Mouse (Mus musculus): ENCODE measurements around the gene Gm20518. TPM values are rescaled to one million over a fixed set of nuclear protein-coding genes. Genes with fewer than 3 reads are reported as not detected.

The Gm20518 gene
- polyA plus RNA-seq, 1 experiment from 2014 or later = 0.29 TPM

- Histone ChIP-seq H3K4me1 (no peaks in the 10 kb centered on the region), H3K36me3 (peaks cover 38% of the 10 kb centered on the region), H3K4me3 (replicated peaks) (no peak overlapping the region), H3K4me2 (replicated peaks) (no peak overlapping the region), H3K27me3 (no peaks in the 10 kb centered on the region), H3K9me3 (replicated peaks) (no peaks in the 10 kb centered on the region), H3K27ac (replicated peaks) (0 out of 2 replicates have a peak overlapping the region, but pooled peaks have one; percentile 5), H3K9ac (no peak overlapping the region)
- ATAC-seq (ENCODE audit: insufficient number of reproducible peaks, low FRiP score, low TSS enrichment, low read depth) = no peak
- WGBS = 81% methylated on average over 2 of the region's 2 CpGs
Measured at GRCm38 (mm10) chr16:17865293-17865692, 26.2 kb downstream of the Gm20518 start.

- no peak; the same call in 1 of the 2 replicates for ATAC-seq (ENCODE audit: insufficient number of reproducible peaks, low FRiP score, low TSS enrichment, low read depth)
- Histone ChIP-seq H3K27ac (replicated peaks) (no peak overlapping the region), H3K4me2 (replicated peaks) (no peak overlapping the region), H3K4me1 (no peaks in the 10 kb centered on the region), H3K36me3 (peaks cover 72% of the 10 kb centered on the region), H3K9ac (no peak overlapping the region), H3K27me3 (no peaks in the 10 kb centered on the region), H3K4me3 (replicated peaks) (no peak overlapping the region), H3K9me3 (replicated peaks) (no peaks in the 10 kb centered on the region)
Measured at GRCm38 (mm10) chr16:17858592-17858991, 32.9 kb downstream of the Gm20518 start.

- Histone ChIP-seq H3K4me1 (no peaks in the 10 kb centered on the region), H3K27me3 (no peaks in the 10 kb centered on the region), H3K4me3 (replicated peaks) (no peak overlapping the region), H3K4me2 (replicated peaks) (no peak overlapping the region), H3K9ac (no peak overlapping the region), H3K9me3 (replicated peaks) (no peaks in the 10 kb centered on the region), H3K27ac (replicated peaks) (no peak overlapping the region), H3K36me3 (peaks cover 80% of the 10 kb centered on the region)
- 88% methylated on average over 7 of the region's 7 CpGs for WGBS
- ATAC-seq (ENCODE audit: insufficient number of reproducible peaks, low FRiP score, low TSS enrichment, low read depth) = no peak
Measured at GRCm38 (mm10) chr16:17857157-17857556, 34.3 kb downstream of the Gm20518 start.

DNA sequence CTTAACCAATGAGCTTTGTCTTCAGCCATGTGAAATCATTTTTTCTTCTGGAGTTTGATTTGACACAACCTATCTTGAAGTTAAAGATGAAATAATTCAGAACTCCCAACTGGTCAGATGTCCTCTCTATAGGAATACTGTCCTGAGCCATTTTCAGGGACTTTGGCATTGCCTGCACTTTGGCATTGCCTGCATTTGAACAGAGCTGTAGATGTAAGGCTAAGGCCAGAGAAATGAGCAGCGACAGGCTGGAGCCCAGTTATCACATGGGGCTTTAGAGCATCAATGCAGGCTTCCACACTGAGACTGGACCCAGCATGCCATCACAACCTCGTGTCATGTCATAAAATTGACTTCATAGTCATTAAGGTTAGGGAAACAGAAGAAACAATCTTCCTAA is 38.2 kb downstream of the Gm20518 start:
- Histone ChIP-seq H3K4me1 (no peaks in the 10 kb centered on the region), H3K4me3 (replicated peaks) (no peak overlapping the region), H3K4me2 (replicated peaks) (no peak overlapping the region), H3K9me3 (replicated peaks) (no peaks in the 10 kb centered on the region), H3K27me3 (no peaks in the 10 kb centered on the region), H3K27ac (replicated peaks) (no peak overlapping the region), H3K9ac (no peak overlapping the region), H3K36me3 (peaks cover 91% of the 10 kb centered on the region)
- WGBS = 93% methylated on average over 2 of the region's 2 CpGs
- no peak for ATAC-seq (ENCODE audit: insufficient number of reproducible peaks, low FRiP score, low TSS enrichment, low read depth)

- H3K27ac ChIP-seq (replicated peaks) = no peak overlapping the region
- no peak for ATAC-seq (ENCODE audit: insufficient number of reproducible peaks, low FRiP score, low TSS enrichment, low read depth)
- no peaks in the 10 kb centered on the region for H3K9me3 ChIP-seq (replicated peaks)
- H3K9ac ChIP-seq = no peak overlapping the region
- no peak overlapping the region for H3K4me2 ChIP-seq (replicated peaks)
- 95% methylated on average over 1 of the region's 1 CpGs for WGBS
- no peak overlapping the region for H3K4me3 ChIP-seq (replicated peaks)
- H3K4me1 ChIP-seq = no peaks in the 10 kb centered on the region
- no peaks in the 10 kb centered on the region for H3K27me3 ChIP-seq
- H3K36me3 ChIP-seq = peaks cover 91% of the 10 kb centered on the region
Measured at GRCm38 (mm10) chr16:17851860-17852259, 39.6 kb downstream of the Gm20518 start.

DNA sequence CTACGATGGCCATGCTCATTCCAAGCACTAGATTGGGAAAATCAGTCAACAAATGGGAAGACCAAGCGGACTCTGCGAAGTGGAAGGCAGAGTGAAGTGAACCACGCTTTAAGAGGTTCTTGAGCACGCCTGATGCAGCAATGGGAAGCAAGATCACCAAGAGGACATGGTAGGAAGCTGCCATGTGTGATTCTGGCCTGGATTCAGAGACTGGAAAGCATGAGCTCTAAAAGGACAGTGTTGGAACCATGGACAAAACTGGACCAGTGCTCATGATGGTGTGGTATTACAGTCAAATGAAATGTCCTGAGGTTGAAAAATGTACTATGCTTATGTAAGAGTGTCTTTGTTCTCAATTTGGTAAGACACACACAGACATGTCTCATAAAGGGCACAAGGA is 40.1 kb downstream of the Gm20518 start:
- no peak overlapping the region for H3K4me2 ChIP-seq (replicated peaks)
- no peak overlapping the region for H3K4me3 ChIP-seq (replicated peaks)
- peaks cover 91% of the 10 kb centered on the region for H3K36me3 ChIP-seq
- H3K4me1 ChIP-seq = no peaks in the 10 kb centered on the region
- WGBS = 97% methylated on average over 5 of the region's 5 CpGs
- no peaks in the 10 kb centered on the region for H3K27me3 ChIP-seq
- H3K9ac ChIP-seq = no peak overlapping the region
- no peak for ATAC-seq (ENCODE audit: insufficient number of reproducible peaks, low FRiP score, low TSS enrichment, low read depth)
- H3K9me3 ChIP-seq (replicated peaks) = no peaks in the 10 kb centered on the region
- H3K27ac ChIP-seq (replicated peaks) = no peak overlapping the region

DNA sequence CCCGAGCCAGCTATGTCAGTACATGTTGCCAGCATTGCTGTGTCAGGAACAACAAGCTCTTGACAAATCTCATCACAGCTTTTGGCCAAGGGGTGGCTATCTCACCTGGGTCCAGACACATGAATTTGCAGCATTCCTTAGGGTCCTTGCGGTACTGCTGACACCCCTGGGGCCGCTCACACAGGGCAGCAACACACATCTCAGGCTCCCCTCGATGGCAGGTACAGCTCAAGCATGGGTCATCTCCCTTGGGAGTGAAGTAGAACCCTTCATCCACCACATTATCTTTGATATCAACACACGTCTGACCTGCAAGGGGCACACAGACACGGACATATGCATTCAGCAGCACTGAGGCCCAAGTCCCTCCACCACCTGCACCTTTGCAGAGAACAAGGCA is 42.0 kb downstream of the Gm20518 start:
- Histone ChIP-seq H3K4me2 (replicated peaks) (no peak overlapping the region), H3K4me3 (replicated peaks) (no peak overlapping the region), H3K9ac (no peak overlapping the region), H3K9me3 (replicated peaks) (no peaks in the 10 kb centered on the region), H3K4me1 (no peaks in the 10 kb centered on the region), H3K36me3 (peaks cover 92% of the 10 kb centered on the region), H3K27ac (replicated peaks) (no peak overlapping the region), H3K27me3 (no peaks in the 10 kb centered on the region)
- WGBS = 76% methylated on average over 6 of the region's 6 CpGs
- no peak for ATAC-seq (ENCODE audit: insufficient number of reproducible peaks, low FRiP score, low TSS enrichment, low read depth)

DNA sequence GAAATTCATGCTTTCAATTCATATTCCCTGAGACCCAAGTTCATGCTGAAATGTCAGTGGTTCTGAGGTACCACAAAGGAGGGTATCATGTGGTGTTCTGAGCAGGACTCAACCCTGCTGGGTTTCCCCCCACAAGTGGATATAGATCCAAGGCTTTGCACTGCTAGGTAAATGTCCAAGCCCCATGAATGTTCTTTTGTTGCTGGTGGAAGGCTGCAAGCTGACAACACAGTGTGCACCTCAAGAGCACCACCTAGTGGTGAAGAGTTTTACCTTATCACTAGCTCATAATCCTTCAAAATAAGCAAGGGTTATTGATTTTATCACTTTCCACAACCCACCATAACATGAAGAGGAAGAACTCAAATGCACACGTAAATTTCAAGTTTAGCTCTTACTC is 42.5 kb downstream of the Gm20518 start:
- H3K36me3 ChIP-seq = peaks cover 92% of the 10 kb centered on the region
- H3K4me1 ChIP-seq = no peaks in the 10 kb centered on the region
- no peaks in the 10 kb centered on the region for H3K9me3 ChIP-seq (replicated peaks)
- H3K4me2 ChIP-seq (replicated peaks) = no peak overlapping the region
- no peak overlapping the region for H3K9ac ChIP-seq
- H3K27me3 ChIP-seq = no peaks in the 10 kb centered on the region
- ATAC-seq (ENCODE audit: insufficient number of reproducible peaks, low FRiP score, low TSS enrichment, low read depth) = no peak
- 23% methylated on average over 1 of the region's 1 CpGs for WGBS
- no peak overlapping the region for H3K27ac ChIP-seq (replicated peaks)
- H3K4me3 ChIP-seq (replicated peaks) = no peak overlapping the region

- Histone ChIP-seq H3K9ac (no peak overlapping the region), H3K4me2 (replicated peaks) (no peak overlapping the region), H3K27me3 (no peaks in the 10 kb centered on the region), H3K27ac (replicated peaks) (no peak overlapping the region), H3K4me1 (no peaks in the 10 kb centered on the region), H3K9me3 (replicated peaks) (no peaks in the 10 kb centered on the region), H3K4me3 (replicated peaks) (no peak overlapping the region), H3K36me3 (peaks cover 94% of the 10 kb centered on the region)
- no peak for ATAC-seq (ENCODE audit: insufficient number of reproducible peaks, low FRiP score, low TSS enrichment, low read depth)
- WGBS = 94% methylated on average over 6 of the region's 6 CpGs
Measured at GRCm38 (mm10) chr16:17848431-17848830, 43.0 kb downstream of the Gm20518 start.

GRCm38 (mm10) chr16:17843701-17844365 is 47.6 kb downstream of the Gm20518 start:
- no peak for ATAC-seq (ENCODE audit: insufficient number of reproducible peaks, low FRiP score, low TSS enrichment, low read depth)
- Histone ChIP-seq H3K4me1 (no peaks in the 10 kb centered on the region), H3K27me3 (no peaks in the 10 kb centered on the region), H3K27ac (replicated peaks) (no peak overlapping the region), H3K9ac (no peak overlapping the region), H3K4me3 (replicated peaks) (no peak overlapping the region), H3K4me2 (replicated peaks) (no peak overlapping the region), H3K36me3 (peaks cover 87% of the 10 kb centered on the region), H3K9me3 (replicated peaks) (no peaks in the 10 kb centered on the region)
- 92% methylated on average over 10 of the region's 10 CpGs for WGBS

DNA sequence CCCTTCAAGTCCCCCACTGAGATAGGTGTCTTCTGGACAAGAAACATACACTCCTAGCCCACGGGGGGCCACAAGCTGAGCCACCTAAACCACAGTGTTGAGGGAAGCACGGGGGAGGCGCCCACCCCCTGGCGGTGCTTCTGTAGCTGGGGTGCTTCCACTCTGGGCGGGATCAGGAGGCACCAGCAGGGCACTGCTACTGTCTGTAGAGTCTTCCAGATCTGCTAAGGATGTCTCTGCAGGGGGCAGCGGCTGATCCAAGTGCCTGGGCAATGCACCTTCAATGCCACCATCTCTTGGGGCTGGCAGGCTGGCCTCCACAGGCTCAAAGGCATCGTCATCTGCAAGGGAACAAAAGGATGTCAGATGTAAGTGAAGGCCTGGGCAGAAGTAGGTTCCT is 49.0 kb downstream of the Gm20518 start:
- 91% methylated on average over 7 of the region's 7 CpGs for WGBS
- H3K36me3 ChIP-seq = peaks cover 73% of the 10 kb centered on the region

DNA sequence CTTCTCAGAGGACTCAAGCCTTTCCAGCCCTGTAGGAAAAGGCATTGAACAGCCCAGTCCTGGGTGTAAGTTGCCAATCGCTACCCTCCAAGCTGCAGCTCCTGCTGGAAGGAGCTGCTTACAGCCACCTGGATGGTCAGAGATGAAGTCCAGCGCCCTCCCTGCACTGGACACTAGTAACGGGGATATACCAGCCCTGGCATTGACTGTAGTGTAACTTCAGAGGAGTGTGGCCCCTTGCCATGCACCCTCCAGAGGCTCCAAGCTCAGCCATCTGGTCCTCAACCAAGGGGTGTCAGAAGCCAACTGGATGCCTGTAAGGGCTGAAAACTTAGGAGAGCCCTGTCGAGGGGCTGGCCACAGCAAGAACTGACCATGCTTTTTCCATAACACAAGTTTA is 51.5 kb downstream of the Gm20518 start:
- H3K9me3 ChIP-seq (replicated peaks) = no peaks in the 10 kb centered on the region
- H3K27me3 ChIP-seq = peaks cover 23% of the 10 kb centered on the region
- no peak overlapping the region for H3K9ac ChIP-seq
- no peak for ATAC-seq (ENCODE audit: insufficient number of reproducible peaks, low FRiP score, low TSS enrichment, low read depth)
- H3K27ac ChIP-seq (replicated peaks) = no peak overlapping the region
- no peaks in the 10 kb centered on the region for H3K4me1 ChIP-seq
- no peak overlapping the region for H3K4me2 ChIP-seq (replicated peaks)
- WGBS = 79% methylated on average over 4 of the region's 4 CpGs
- no peak overlapping the region for H3K4me3 ChIP-seq (replicated peaks)
- H3K36me3 ChIP-seq = peaks cover 48% of the 10 kb centered on the region

More for the DNA sequence above, 49.0 kb downstream of the Gm20518 start:
- Histone ChIP-seq H3K4me2 (replicated peaks) (no peak overlapping the region), H3K4me3 (replicated peaks) (no peak overlapping the region), H3K27me3 (no peaks in the 10 kb centered on the region), H3K9me3 (replicated peaks) (no peaks in the 10 kb centered on the region), H3K4me1 (no peaks in the 10 kb centered on the region), H3K27ac (replicated peaks) (no peak overlapping the region), H3K9ac (no peak overlapping the region)
- ATAC-seq (ENCODE audit: insufficient number of reproducible peaks, low FRiP score, low TSS enrichment, low read depth) = no peak
